Mouse (Mus musculus) thymus, adult 2 months (tissue): ENCODE results near the gene Eed. TPM values are rescaled to one million over a fixed set of nuclear protein-coding genes. Genes with fewer than 3 reads are reported as not detected.

ENCODE experiments used
- DNase-seq: peaks from one replicate; pipeline ENCODE4 v3.0.0; 2021
- H3K27ac ChIP-seq: fragments of 200-500 bp; 2 replicates; pipeline ENCODE4 v1.5.1; 2012; ENCODE audit warnings: low read length, control low read depth; ENCODE audit not compliant: control insufficient read depth, insufficient read depth
- H3K27me3 ChIP-seq: fragments of 200-500 bp; 2 replicates; pipeline ENCODE4 v1.6.1; 2012; ENCODE audit warnings: mild to moderate bottlenecking, low read length, moderate library complexity, mixed read lengths; ENCODE audit not compliant: control insufficient read depth, insufficient read depth
- H3K36me3 ChIP-seq: fragments of 200-500 bp; 2 replicates; pipeline ENCODE4 v1.6.1; 2012; ENCODE audit warnings: mild to moderate bottlenecking, low read length, moderate library complexity; ENCODE audit not compliant: control insufficient read depth, insufficient read depth
- H3K4me1 ChIP-seq: fragments of 200-500 bp; replicated peaks from 2 replicates; pipeline ENCODE4 v1.6.1; 2012; ENCODE audit warnings: low read length; ENCODE audit not compliant: control insufficient read depth, insufficient read depth
- H3K4me3 ChIP-seq: fragments of 200-500 bp; 2 replicates; pipeline ENCODE4 v1.5.1; 2012; ENCODE audit warnings: mild to moderate bottlenecking, low read length, control low read depth, moderate library complexity; ENCODE audit not compliant: control insufficient read depth, insufficient read depth
- CTCF ChIP-seq: fragments of 200-500 bp; IDR thresholded peaks from 2 replicates; pipeline ENCODE4 v1.5.1; 2012; ENCODE audit warnings: mild to moderate bottlenecking, control low read depth, low read length, moderate library complexity, borderline replicate concordance; ENCODE audit not compliant: control insufficient read depth, poor library complexity, insufficient read depth; ENCODE audit errors: extremely low read depth
- POLR2A ChIP-seq: fragments of 200-500 bp; IDR thresholded peaks from 2 replicates; pipeline ENCODE4 v1.6.1; 2012; ENCODE audit warnings: mild to moderate bottlenecking, low read length, control low read depth, moderate library complexity; ENCODE audit not compliant: control insufficient read depth, poor library complexity, insufficient read depth; ENCODE audit errors: extremely low read depth
- WGBS: fragments of 180-500 bp; shearing (Covaris S2); methylation state at CpG from one replicate; pipeline ENCODE4 v1.1.7; 2018; 5-methylcytosine and 5-hydroxymethylcytosine counted together
- polyA plus RNA-seq: library from polyadenylated mRNA; depleted of rRNA; stranded (reverse); fragments of >200 nt; gene quantifications from 2 replicates; pipeline ENCODE4 v1.2.3, GENCODE M21; 2012

Gene Eed
- polyA plus RNA-seq, 1 experiment = 25.5 TPM

GRCm38 (mm10) chr7:90020331-90020730, 39.5 kb upstream of the Eed start:
- WGBS = 94% methylated on average over 6 of the region's 6 CpGs
- Histone ChIP-seq H3K27me3 (no peaks in the 10 kb centered on the region), H3K27ac (no peak overlapping the region), H3K36me3 (no peaks in the 10 kb centered on the region), H3K4me1 (peaks cover 4% of the 10 kb centered on the region), H3K4me3 (no peak overlapping the region)
- DNase-seq = no peak
- TF ChIP-seq POLR2A = no peak
- no peak for TF ChIP-seq CTCF

GRCm38 (mm10) chr7:90019570-90019969, 38.8 kb upstream of the Eed start:
- Histone ChIP-seq H3K27ac (no peak overlapping the region), H3K36me3 (no peaks in the 10 kb centered on the region)
- no peak for DNase-seq

GRCm38 (mm10) chr7:90016930-90017588, 36.3 kb upstream of the Eed start:
- Histone ChIP-seq H3K4me1 (no peaks in the 10 kb centered on the region), H3K4me3 (no peak overlapping the region), H3K27ac (no peak overlapping the region), H3K36me3 (no peaks in the 10 kb centered on the region), H3K27me3 (no peaks in the 10 kb centered on the region)
- no peak for DNase-seq
- no peak for TF ChIP-seq CTCF
- no peak for TF ChIP-seq POLR2A
- WGBS = 68% methylated on average over 5 of the region's 5 CpGs

More at GRCm38 (mm10) chr7:90019570-90019969, 38.8 kb upstream of the Eed start:
- peaks cover 4% of the 10 kb centered on the region for H3K4me1 ChIP-seq
- TF ChIP-seq POLR2A = no peak
- no peak for TF ChIP-seq CTCF
- H3K27me3 ChIP-seq = no peaks in the 10 kb centered on the region
- 44% methylated on average over 10 of the region's 10 CpGs for WGBS
- no peak overlapping the region for H3K4me3 ChIP-seq

- no peaks in the 10 kb centered on the region for H3K27me3 ChIP-seq
- no peak for TF ChIP-seq CTCF
- TF ChIP-seq POLR2A = no peak
- no peaks in the 10 kb centered on the region for H3K36me3 ChIP-seq
- H3K4me3 ChIP-seq = no peak overlapping the region
- WGBS = 71% methylated on average over 4 of the region's 4 CpGs
- DNase-seq = no peak
- no peak overlapping the region for H3K27ac ChIP-seq
- no peaks in the 10 kb centered on the region for H3K4me1 ChIP-seq
Observed at GRCm38 (mm10) chr7:90016459-90016858, 35.7 kb upstream of the Eed start.

GRCm38 (mm10) chr7:90006667-90007653, 26.2 kb upstream of the Eed start:
- 55% methylated on average over 8 of the region's 8 CpGs for WGBS
- Histone ChIP-seq H3K4me3 (no peak overlapping the region), H3K4me1 (peaks cover 2% of the 10 kb centered on the region; the same call in 1 of the 2 replicates), H3K27ac (no peak overlapping the region), H3K36me3 (no peaks in the 10 kb centered on the region), H3K27me3 (no peaks in the 10 kb centered on the region)
- DNase-seq = no peak
- TF ChIP-seq POLR2A (no peak), CTCF (no peak)

- Histone ChIP-seq H3K27ac (no peak overlapping the region), H3K27me3 (no peaks in the 10 kb centered on the region), H3K4me3 (no peak overlapping the region), H3K36me3 (no peaks in the 10 kb centered on the region), H3K4me1 (peaks cover 2% of the 10 kb centered on the region; the same call in 1 of the 2 replicates)
- TF ChIP-seq CTCF (no peak), POLR2A (no peak)
- WGBS = 97% methylated on average over 3 of the region's 3 CpGs
- DNase-seq = no peak
Observed at GRCm38 (mm10) chr7:90004781-90005180, 24.0 kb upstream of the Eed start.
